Comparison of ENCODE assay signal across 23 mouse cellular contexts in the genomic region with DNA sequence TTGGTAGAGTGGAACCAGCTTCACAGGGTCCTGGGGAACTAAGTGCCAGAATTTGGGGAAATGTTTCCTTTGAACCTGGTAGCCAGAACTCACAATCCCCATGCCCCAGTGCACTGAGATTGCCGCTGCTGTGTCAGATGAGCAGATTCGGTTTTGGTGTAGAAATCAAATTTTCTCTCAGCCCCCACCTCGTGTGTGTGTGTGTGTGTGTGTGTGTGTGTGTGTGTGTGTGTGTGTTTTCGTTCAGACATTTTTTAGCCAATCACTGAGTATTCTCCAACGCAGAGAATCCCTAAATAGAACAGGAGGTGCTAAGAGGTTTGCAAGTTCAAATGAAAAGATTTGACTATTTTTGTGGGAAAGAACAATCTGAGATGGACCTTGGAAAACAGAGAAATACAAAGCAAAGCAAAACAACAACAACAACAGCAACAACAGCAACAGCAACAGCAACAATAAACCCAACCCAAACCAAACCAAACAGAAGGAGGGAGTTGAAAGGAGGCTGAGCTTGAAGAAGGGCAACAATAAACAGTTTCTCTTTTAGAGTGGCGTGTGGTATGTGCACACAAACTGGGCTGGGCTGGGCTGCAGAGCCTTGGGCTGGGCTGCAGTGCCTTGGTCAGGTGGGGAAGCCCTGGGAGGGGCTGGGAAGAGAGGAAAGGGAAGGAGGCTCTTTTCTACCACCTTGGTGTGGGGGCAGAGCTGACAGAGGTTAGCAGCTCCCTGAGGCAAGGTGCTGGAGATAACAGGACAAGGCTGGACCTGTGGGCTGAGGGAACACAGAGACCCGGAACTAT. TPM values are rescaled to one million over a fixed set of nuclear protein-coding genes. Genes with fewer than 3 reads are reported as not detected.
DNase-seq lines count a peak whose midpoint lies in the region; ATAC-seq and TF ChIP-seq lines count a peak whose summit lies in the region.
"Had no signal": no experiment of that assay in that cellular context is flagged by ENCODE, and none has a peak within 500 bp of the region (broad histone marks: within the 10 kb centered on the region; RNA-seq: fewer than 3 reads in every experiment).

No protein-coding gene starts in this region.

- no peak overlapping the region for H3K4me2 ChIP-seq in hindbrain, embryonic 12.5 days (replicated peaks)
- peak overlapping the region; percentile 52 for H3K4me2 ChIP-seq in CH12.LX (ENCODE audit: insufficient read depth, low read depth, poor library complexity, severe bottlenecking)
- H3K4me2 ChIP-seq in stomach, embryonic 14.5 days (replicated peaks; ENCODE audit: low read depth, low read length) = no peak overlapping the region
- H3K4me2 ChIP-seq: forebrain, embryonic 13.5 days; heart, embryonic 11.5 days; heart, embryonic 15.5 days had no signal

- TF ChIP-seq CTCF in CH12.LX (conservative IDR thresholded peaks at IDR 0.05 in 1 of 2, IDR thresholded peaks at IDR 0.05 in 1 of 2; ENCODE audit: low read depth in 2 of 2, low read length in 2 of 2) = no peak
- TF ChIP-seq CTCF in layer of hippocampus, adult 2 months (conservative IDR thresholded peaks at IDR 0.05) = no peak

- ATAC-seq in hindbrain, embryonic 12.5 days (ENCODE audit: low FRiP score) = no peak
- ATAC-seq in stomach, embryonic 14.5 days (ENCODE audit: insufficient number of reproducible peaks, insufficient read depth, low FRiP score, low read depth) = peak; percentile 46; the same call in 1 of the 2 replicates
- ATAC-seq: activated CD4-positive, CD25-positive, alpha-beta regulatory T cell, adult 4 months; CD4-positive, CD25-positive, alpha-beta regulatory T cell, adult 4 months; forebrain, embryonic 13.5 days; forebrain, postnatal 0 days; Patski had no signal

- in situ Hi-C loops in CH12.LX (cut with MboI; ENCODE audit: low pct_ligation_motif_present, low pct_unique_long_range_greater_than_20kb, low sequenced_read_pairs) = loop anchor here (10.0 kb wide), 1 partner anchor 289 kb away; no protein-coding TSS in a partner anchor

- H3K4me1 ChIP-seq in hindbrain, embryonic 12.5 days = peaks cover 9% of the 10 kb centered on the region
- peaks cover 21% of the 10 kb centered on the region for H3K4me1 ChIP-seq in hindbrain, embryonic 10.5 days (replicated peaks)
- peaks cover 20 to 93% of the 10 kb centered on the region in 2 experiments for H3K4me1 ChIP-seq in CH12.LX (ENCODE audit: control insufficient read depth in 1 of 2, insufficient read depth in 2 of 2)
- peaks cover 6% of the 10 kb centered on the region; the same call in 1 of the 2 replicates for H3K4me1 ChIP-seq in stomach, embryonic 14.5 days (ENCODE audit: control insufficient read depth, insufficient read depth, low read length)

- no peak for TF ChIP-seq RAD21 in CH12.LX (IDR thresholded peaks at IDR 0.05; ENCODE audit: low read depth, low read length)

- no peak for DNase-seq in hindbrain, embryonic 10.5 days (ENCODE audit: low spot score)
- peak; percentile 22 for DNase-seq in lung, postnatal 10 days
- no peak for DNase-seq in lung, postnatal 14 days
- DNase-seq in CH12.LX (ENCODE audit: extremely low read depth) = no peak
- no peak for DNase-seq in thymus, postnatal 25 days
- no peak for DNase-seq in layer of hippocampus, adult 2 months (ENCODE audit: low spot score in 2 of 2)
- DNase-seq: adrenal gland, postnatal 14 days; B cell, adult 2 months; cerebellum, adult 11-12 months; cerebellum, adult 9-11 months; forebrain, postnatal 0 days; gastrocnemius, postnatal 14 days; heart, adult 2 months; heart, postnatal 14 days had no signal

- no peak for TF ChIP-seq EP300 in CH12.LX (IDR thresholded peaks at IDR 0.05; ENCODE audit: low read length)

- no peaks in the 10 kb centered on the region for H3K36me3 ChIP-seq in hindbrain, embryonic 12.5 days
- H3K36me3 ChIP-seq in hindbrain, embryonic 10.5 days = no peaks in the 10 kb centered on the region
- H3K36me3 ChIP-seq in CH12.LX (replicated peaks in 1 of 2; ENCODE audit: control insufficient read depth in 1 of 2, insufficient read depth in 1 of 2, low read length in 1 of 2) = no peaks in the 10 kb centered on the region
- H3K36me3 ChIP-seq in stomach, embryonic 14.5 days (ENCODE audit: control insufficient read depth, insufficient read depth, low read length) = no peaks in the 10 kb centered on the region
- H3K36me3 ChIP-seq: embryonic facial prominence, embryonic 10.5 days; heart, embryonic 15.5 days had no signal

- H3K4me3 ChIP-seq in hindbrain, embryonic 12.5 days = no peak overlapping the region
- H3K4me3 ChIP-seq in hindbrain, embryonic 10.5 days = no peak overlapping the region
- H3K4me3 ChIP-seq in CH12.LX (replicated peaks in 1 of 3; ENCODE audit: low read depth in 2 of 3, low read length in 2 of 3, poor library complexity in 1 of 3) = peak overlapping the region; percentile 16 to 39 (median 17)
- no peak overlapping the region for H3K4me3 ChIP-seq in stomach, embryonic 14.5 days (ENCODE audit: low read depth, low read length)
- no peak overlapping the region for H3K4me3 ChIP-seq in layer of hippocampus, adult 2 months
- H3K4me3 ChIP-seq: embryonic facial prominence, embryonic 10.5 days; forebrain, embryonic 13.5 days; heart, adult 2 months; heart, embryonic 15.5 days had no signal

- 66% methylated on average over 7 of the region's 7 CpGs for WGBS in hindbrain, embryonic 12.5 days
- WGBS in hindbrain, embryonic 10.5 days = 71% methylated on average over 7 of the region's 7 CpGs
- WGBS in stomach, embryonic 14.5 days = 52% methylated on average over 7 of the region's 7 CpGs

- H3K9ac ChIP-seq in hindbrain, embryonic 12.5 days = peak overlapping the region; percentile 13; the same call in 1 of the 2 replicates
- peak overlapping the region; percentile 8 for H3K9ac ChIP-seq in CH12.LX (ENCODE audit: insufficient read depth, low read depth)
- no peak overlapping the region for H3K9ac ChIP-seq in stomach, embryonic 14.5 days (replicated peaks; ENCODE audit: low read depth, low read length)
- H3K9ac ChIP-seq: forebrain, embryonic 13.5 days; forebrain, postnatal 0 days; heart, embryonic 15.5 days had no signal

- dilution Hi-C loops in CH12.LX (cut with MboI; ENCODE audit: extremely low pct_ligation_motif_present, extremely low pct_unique_long_range_greater_than_20kb, low sequenced_read_pairs) = no loop called here

- H3K27me3 ChIP-seq in hindbrain, embryonic 12.5 days = no peaks in the 10 kb centered on the region; the same call in 1 of the 2 replicates
- peaks cover 9% of the 10 kb centered on the region; the same call in 1 of the 2 replicates for H3K27me3 ChIP-seq in hindbrain, embryonic 10.5 days (ENCODE audit: insufficient read depth, poor library complexity, severe bottlenecking)
- H3K27me3 ChIP-seq in CH12.LX (replicated peaks) = no peaks in the 10 kb centered on the region
- no peaks in the 10 kb centered on the region for H3K27me3 ChIP-seq in stomach, embryonic 14.5 days (ENCODE audit: control insufficient read depth, insufficient read depth, low read length)
- H3K27me3 ChIP-seq: forebrain, embryonic 13.5 days; heart, embryonic 15.5 days; Patski had no signal

- no peaks in the 10 kb centered on the region for H3K9me3 ChIP-seq in hindbrain, embryonic 12.5 days (replicated peaks)
- H3K9me3 ChIP-seq in hindbrain, embryonic 10.5 days = no peaks in the 10 kb centered on the region
- H3K9me3 ChIP-seq in CH12.LX (replicated peaks; ENCODE audit: low read length) = no peaks in the 10 kb centered on the region
- H3K9me3 ChIP-seq in stomach, embryonic 14.5 days (ENCODE audit: control insufficient read depth, low read depth, low read length) = no peaks in the 10 kb centered on the region
- H3K9me3 ChIP-seq: embryonic facial prominence, embryonic 10.5 days; forebrain, embryonic 13.5 days; heart, embryonic 15.5 days had no signal

- no peaks in the 10 kb centered on the region for H3K79me2 ChIP-seq in CH12.LX (replicated peaks; ENCODE audit: control insufficient read depth, extremely low read depth, insufficient read depth, poor library complexity, severe bottlenecking)

- no peak overlapping the region for H3K27ac ChIP-seq in hindbrain, embryonic 12.5 days
- no peak overlapping the region for H3K27ac ChIP-seq in hindbrain, embryonic 10.5 days
- peak overlapping the region; percentile 83 for H3K27ac ChIP-seq in CH12.LX (ENCODE audit: insufficient read depth, low read depth)
- no peak overlapping the region for H3K27ac ChIP-seq in stomach, embryonic 14.5 days (ENCODE audit: low read length)
- no peak overlapping the region for H3K27ac ChIP-seq in layer of hippocampus, adult 2 months
- H3K27ac ChIP-seq: embryonic facial prominence, embryonic 10.5 days; forebrain, embryonic 13.5 days; heart, adult 2 months; heart, embryonic 15.5 days had no signal

- peak; percentile 3; the same call in 1 of the 2 replicates for TF ChIP-seq POLR2A in CH12.LX (IDR thresholded peaks at IDR 0.05; ENCODE audit: low read depth, low read length)

TF ChIP-seq in CH12.LX, 34 proteins besides CTCF, POLR2A, EP300 and RAD21 (continues in another document):
- TF ChIP-seq ZMIZ1 (IDR thresholded peaks at IDR 0.05; ENCODE audit: low read depth, low read length) (peak; percentile 30; the same call in 1 of the 2 replicates), ELF1 (IDR thresholded peaks at IDR 0.05; ENCODE audit: low read depth, low read length) (peak; percentile 43; the same call in 1 of the 2 replicates), JUN (IDR thresholded peaks at IDR 0.05; ENCODE audit: insufficient read depth, low read depth, low read length) (no peak), MXI1 (IDR thresholded peaks at IDR 0.05; ENCODE audit: low read depth, low read length) (no peak), ETS1 (conservative IDR thresholded peaks at IDR 0.05; ENCODE audit: low read depth, low read length) (peak; percentile 22; the same call in 1 of the 2 replicates), MAZ (IDR thresholded peaks at IDR 0.05; ENCODE audit: low read depth, low read length) (peak; percentile 63; the same call in 1 of the 2 replicates), MAX (IDR thresholded peaks at IDR 0.05; ENCODE audit: low read length) (0 out of 2 replicates have a peak, but pooled peaks have one; percentile 10), MEF2A (IDR thresholded peaks at IDR 0.05; ENCODE audit: borderline replicate concordance, low read depth, low read length) (peak; percentile 61), USF1 (IDR thresholded peaks at IDR 0.05; ENCODE audit: low read depth, low read length) (0 out of 2 replicates have a peak, but pooled peaks have one; percentile 7), SIN3A (IDR thresholded peaks at IDR 0.05; ENCODE audit: low read length) (peak; percentile 77), POLR2AphosphoS2 (IDR thresholded peaks at IDR 0.05; ENCODE audit: low read depth, low read length) (no peak), MAFK (IDR thresholded peaks at IDR 0.05; ENCODE audit: insufficient replicate concordance, low read length) (no peak)

RNA-seq across cellular contexts. Expression of gene Bhlhe40, which starts 52.9 kb away (rescaled TPM):
- polyA plus RNA-seq in hindbrain, embryonic 12.5 days (2016; fragmentation: Nextera tagmentation; extraction: Ambion mirVana) = 3.6 and 3.9 TPM in 2 replicates
- 1.7 and 1.9 TPM in 2 replicates for polyA plus RNA-seq in hindbrain, embryonic 10.5 days (2016; fragmentation: Nextera tagmentation; extraction: Ambion mirVana)
- 77.7 and 130 TPM in 2 replicates for total RNA-seq in CH12.LX (2012; rRNA removed)
- total RNA-seq in CH12.LX (2014; rRNA removed) = 44.6 and 55.4 TPM in 2 replicates
- 109 and 117 TPM in 2 replicates for polyA plus RNA-seq in CH12.LX (2012; ENCODE audit: insufficient read length, low read depth)
- 19.8 and 25.1 TPM in 2 replicates for polyA plus RNA-seq in stomach, embryonic 14.5 days (2014; fragmentation: Nextera tagmentation; extraction: Ambion mirVana)
- total RNA-seq in layer of hippocampus, adult 2 months (2021) = 100 to 1,000 TPM in 1 of 2 experiments, 10 to 100 TPM in 1; 99.6 to 108 TPM

Comparison
In these comparisons a context has a peak if more than half of its experiments do, and no peak if none do; other contexts are left out.
1. H3K4me3 ChIP-seq: peak in CH12.LX (3 of 3); none in hindbrain, embryonic 12.5 days (single experiment), hindbrain, embryonic 10.5 days (single experiment), stomach, embryonic 14.5 days (single experiment) and layer of hippocampus, adult 2 months (single experiment).